Mouse (Mus musculus) neural tube, embryonic 13.5 days (tissue): ENCODE measurements at regions not wholly inside any gene's neighbourhood (a gene's known extent, or its start where the extent isn't known, plus 50 kb on each side); places are given as distances from the start of the nearest gene placed in this dataset.

Experiments
- ATAC-seq: fragments of 200-750 bp; cut with Nextera tagmentation; 2 replicates; pipeline ENCODE4 v1.8.0; 2017; ENCODE audit warnings: low read depth, mild to moderate bottlenecking, moderate TSS enrichment, moderate library complexity
- H3K27ac ChIP-seq: fragments of 300-500 bp; sonication (generic); replicated peaks from 2 replicates; pipeline ENCODE4 v1.5.1; 2015; ENCODE audit warnings: moderate library complexity, mild to moderate bottlenecking, inconsistent platforms
- H3K27me3 ChIP-seq: fragments of 300-500 bp; sonication (generic); 2 replicates; pipeline ENCODE4 v1.6.1; 2015; ENCODE audit warnings: mild to moderate bottlenecking, inconsistent platforms
- H3K36me3 ChIP-seq: fragments of 300-500 bp; sonication (generic); 2 replicates; pipeline ENCODE4 v1.6.1; 2015; ENCODE audit warnings: mild to moderate bottlenecking, inconsistent platforms
- H3K4me1 ChIP-seq: fragments of 300-500 bp; sonication (generic); replicated peaks from 2 replicates; pipeline ENCODE4 v1.6.1; 2015; ENCODE audit warnings: inconsistent platforms
- H3K4me2 ChIP-seq: fragments of 300-500 bp; sonication (generic); 2 replicates; pipeline ENCODE4 v1.6.1; 2015; ENCODE audit warnings: inconsistent platforms, mild to moderate bottlenecking, moderate library complexity
- H3K4me3 ChIP-seq: fragments of 300-500 bp; sonication (generic); 2 replicates; pipeline ENCODE4 v1.5.1; 2015; ENCODE audit warnings: mild to moderate bottlenecking, inconsistent platforms
- H3K9ac ChIP-seq: fragments of 300-500 bp; sonication (generic); 2 replicates; pipeline ENCODE4 v1.6.1; 2015; ENCODE audit warnings: moderate library complexity, mild to moderate bottlenecking, inconsistent platforms
- H3K9me3 ChIP-seq: fragments of 300-500 bp; sonication (generic); 2 replicates; pipeline ENCODE4 v1.6.1; 2016; ENCODE audit warnings: inconsistent platforms
- WGBS: fragments of 180-500 bp; shearing (Covaris S2); methylation state at CpG from one replicate; pipeline ENCODE4 v1.1.7; 2015; 5-methylcytosine and 5-hydroxymethylcytosine counted together

- H3K27ac ChIP-seq: no peak overlapping the region
- no peaks in the 10 kb centered on the region for H3K4me1 ChIP-seq
- H3K4me3 ChIP-seq: no peak overlapping the region
- no peak for ATAC-seq
- WGBS: 91% methylated on average over 4 of the region's 4 CpGs
- no peak overlapping the region for H3K9ac ChIP-seq
- H3K36me3 ChIP-seq: no peaks in the 10 kb centered on the region
- H3K27me3 ChIP-seq: no peaks in the 10 kb centered on the region
- no peak overlapping the region for H3K4me2 ChIP-seq
- H3K9me3 ChIP-seq: no peaks in the 10 kb centered on the region
These were observed 274.2 kb upstream of the Tet2 start for GRCm38 (mm10) chr3:133818966-133819700.

- H3K36me3 ChIP-seq: no peaks in the 10 kb centered on the region
- no peak for ATAC-seq
- H3K27ac ChIP-seq: no peak overlapping the region
- no peaks in the 10 kb centered on the region for H3K4me1 ChIP-seq
- H3K9me3 ChIP-seq: no peaks in the 10 kb centered on the region
- H3K27me3 ChIP-seq: no peaks in the 10 kb centered on the region
- no peak overlapping the region for H3K9ac ChIP-seq
- no peak overlapping the region for H3K4me2 ChIP-seq
- H3K4me3 ChIP-seq: no peak overlapping the region
- WGBS: 84% methylated on average over 2 of the region's 2 CpGs
These were observed 288.9 kb upstream of the Tet2 start for GRCm38 (mm10) chr3:133833739-133834391.

- WGBS: 78% methylated on average over 3 of the region's 3 CpGs
- ATAC-seq: no peak
- Histone ChIP-seq H3K9ac (no peak overlapping the region), H3K4me1 (no peaks in the 10 kb centered on the region), H3K36me3 (no peaks in the 10 kb centered on the region), H3K27ac (no peak overlapping the region), H3K4me2 (no peak overlapping the region), H3K4me3 (no peak overlapping the region), H3K9me3 (no peaks in the 10 kb centered on the region), H3K27me3 (no peaks in the 10 kb centered on the region)
These were observed 289.5 kb upstream of the Tet2 start for GRCm38 (mm10) chr3:133834459-133834858.

- Histone ChIP-seq H3K4me3 (no peak overlapping the region), H3K27me3 (no peaks in the 10 kb centered on the region), H3K4me1 (no peaks in the 10 kb centered on the region), H3K9me3 (no peaks in the 10 kb centered on the region), H3K4me2 (no peak overlapping the region), H3K9ac (no peak overlapping the region), H3K36me3 (no peaks in the 10 kb centered on the region), H3K27ac (no peak overlapping the region)
- no peak for ATAC-seq
These were observed 301.4 kb upstream of the Tet2 start for GRCm38 (mm10) chr3:133846301-133846700.

GRCm38 (mm10) chr3:133874383-133874782, 329.4 kb upstream of the Tet2 start:
- WGBS: 89% methylated on average over 2 of the region's 2 CpGs
- Histone ChIP-seq H3K9ac (no peak overlapping the region), H3K27ac (no peak overlapping the region), H3K4me3 (no peak overlapping the region), H3K36me3 (no peaks in the 10 kb centered on the region), H3K9me3 (no peaks in the 10 kb centered on the region), H3K27me3 (no peaks in the 10 kb centered on the region), H3K4me1 (peaks cover 12% of the 10 kb centered on the region), H3K4me2 (no peak overlapping the region)
- ATAC-seq: no peak

GRCm38 (mm10) chr3:133876439-133877072, 331.6 kb upstream of the Tet2 start:
- peak; percentile 93 for ATAC-seq
- no peaks in the 10 kb centered on the region for H3K36me3 ChIP-seq
- peak overlapping the region; percentile 24 for H3K4me3 ChIP-seq
- H3K4me1 ChIP-seq: peaks cover 12% of the 10 kb centered on the region
- H3K9me3 ChIP-seq: no peaks in the 10 kb centered on the region
- H3K9ac ChIP-seq: peak overlapping the region; percentile 56
- peak overlapping the region; percentile 57 for H3K4me2 ChIP-seq
- H3K27ac ChIP-seq: peak overlapping the region; percentile 82
- WGBS: 9% methylated on average over 13 of the region's 13 CpGs
- no peaks in the 10 kb centered on the region for H3K27me3 ChIP-seq

- Histone ChIP-seq H3K9ac (0 out of 2 replicates have a peak overlapping the region, but pooled peaks have one; percentile 56), H3K4me1 (peaks cover 12% of the 10 kb centered on the region), H3K36me3 (no peaks in the 10 kb centered on the region), H3K4me3 (0 out of 2 replicates have a peak overlapping the region, but pooled peaks have one; percentile 24), H3K9me3 (no peaks in the 10 kb centered on the region), H3K27me3 (no peaks in the 10 kb centered on the region), H3K4me2 (peak overlapping the region; percentile 57), H3K27ac (peak overlapping the region; percentile 82)
- 40% methylated on average over 5 of the region's 5 CpGs for WGBS
- peak; percentile 70 for ATAC-seq
These were observed 332.4 kb upstream of the Tet2 start for GRCm38 (mm10) chr3:133877310-133877709.

- 53% methylated on average over 1 of the region's 1 CpGs for WGBS
- Histone ChIP-seq H3K27me3 (no peaks in the 10 kb centered on the region), H3K27ac (no peak overlapping the region)
These were observed 335.7 kb upstream of the Tet2 start for GRCm38 (mm10) chr3:133880626-133881025.

GRCm38 (mm10) chr3:133901931-133902330, 334.4 kb upstream of the Cxxc4 start:
- no peak for ATAC-seq
- 96% methylated on average over 3 of the region's 3 CpGs for WGBS

More at GRCm38 (mm10) chr3:133880626-133881025, 335.7 kb upstream of the Tet2 start:
- H3K4me3 ChIP-seq: no peak overlapping the region
- no peaks in the 10 kb centered on the region for H3K9me3 ChIP-seq
- H3K4me2 ChIP-seq: no peak overlapping the region
- H3K9ac ChIP-seq: no peak overlapping the region
- H3K4me1 ChIP-seq: peaks cover 12% of the 10 kb centered on the region
- no peak for ATAC-seq
- H3K36me3 ChIP-seq: no peaks in the 10 kb centered on the region

GRCm38 (mm10) chr3:133922200-133922599, 314.1 kb upstream of the Cxxc4 start:
- Histone ChIP-seq H3K4me1 (no peaks in the 10 kb centered on the region), H3K27me3 (no peaks in the 10 kb centered on the region)
- no peak for ATAC-seq

More at GRCm38 (mm10) chr3:133901931-133902330, 334.4 kb upstream of the Cxxc4 start:
- Histone ChIP-seq H3K9ac (no peak overlapping the region), H3K4me1 (no peaks in the 10 kb centered on the region), H3K27me3 (no peaks in the 10 kb centered on the region), H3K4me3 (no peak overlapping the region), H3K4me2 (no peak overlapping the region), H3K9me3 (no peaks in the 10 kb centered on the region), H3K27ac (no peak overlapping the region), H3K36me3 (no peaks in the 10 kb centered on the region)

GRCm38 (mm10) chr3:133965322-133965721, 271.0 kb upstream of the Cxxc4 start:
- Histone ChIP-seq H3K9me3 (no peaks in the 10 kb centered on the region), H3K4me3 (no peak overlapping the region), H3K36me3 (no peaks in the 10 kb centered on the region), H3K4me1 (no peaks in the 10 kb centered on the region), H3K27ac (no peak overlapping the region), H3K4me2 (no peak overlapping the region), H3K27me3 (no peaks in the 10 kb centered on the region), H3K9ac (no peak overlapping the region)
- 90% methylated on average over 2 of the region's 2 CpGs for WGBS
- ATAC-seq: no peak

More at GRCm38 (mm10) chr3:133922200-133922599, 314.1 kb upstream of the Cxxc4 start:
- Histone ChIP-seq H3K27ac (no peak overlapping the region), H3K9me3 (no peaks in the 10 kb centered on the region), H3K36me3 (no peaks in the 10 kb centered on the region), H3K4me2 (no peak overlapping the region), H3K9ac (no peak overlapping the region), H3K4me3 (no peak overlapping the region)

- no peaks in the 10 kb centered on the region for H3K36me3 ChIP-seq
- 82% methylated on average over 6 of the region's 6 CpGs for WGBS
- no peak for ATAC-seq
- no peaks in the 10 kb centered on the region for H3K9me3 ChIP-seq
- no peak overlapping the region for H3K4me2 ChIP-seq
- H3K9ac ChIP-seq: no peak overlapping the region
- H3K4me1 ChIP-seq: no peaks in the 10 kb centered on the region
- H3K27me3 ChIP-seq: no peaks in the 10 kb centered on the region
- H3K4me3 ChIP-seq: no peak overlapping the region
- H3K27ac ChIP-seq: no peak overlapping the region
These were observed 268.1 kb upstream of the Cxxc4 start for GRCm38 (mm10) chr3:133968176-133968575.
